Mouse (Mus musculus): Measurements from ENCODE around the gene Sesn1. TPM values are rescaled to one million over a fixed set of nuclear protein-coding genes. Genes with fewer than 3 reads are reported as not detected.
"Not testable (repeated sequence)": the region's sequence is repeated elsewhere in the genome, so short reads cannot be mapped to it uniquely, and the experiment has no call there.

Sesn1 gene
- polyA plus RNA-seq, 1 experiment, result not detected

- TF ChIP-seq CTCF (IDR thresholded peaks at IDR 0.05; ENCODE audit: insufficient read depth, low read depth, low read length), result no peak
- TF ChIP-seq POLR2A (IDR thresholded peaks at IDR 0.05; ENCODE audit: insufficient read depth, low read depth, low read length), result no peak
- H3K27ac ChIP-seq (ENCODE audit: insufficient read depth, low read depth, low read length), result no peak overlapping the region
- H3K4me3 ChIP-seq (ENCODE audit: insufficient read depth, low read depth, low read length), result no peak overlapping the region
- 78% methylated on average over 3 of the region's 3 CpGs for WGBS
- H3K4me1 ChIP-seq (ENCODE audit: control insufficient read depth, insufficient read depth, low read length), result no peaks in the 10 kb centered on the region
Measured at GRCm38 (mm10) chr10:41804711-41805110, 5.0 kb upstream of the Sesn1 start.

- no peak for TF ChIP-seq POLR2A (IDR thresholded peaks at IDR 0.05; ENCODE audit: insufficient read depth, low read depth, low read length)
- TF ChIP-seq CTCF (IDR thresholded peaks at IDR 0.05; ENCODE audit: insufficient read depth, low read depth, low read length), result no peak
- no peak overlapping the region for H3K27ac ChIP-seq (ENCODE audit: insufficient read depth, low read depth, low read length)
- WGBS, result 92% methylated on average over 2 of the region's 2 CpGs
- no peak overlapping the region for H3K4me3 ChIP-seq (ENCODE audit: insufficient read depth, low read depth, low read length)
- no peaks in the 10 kb centered on the region for H3K4me1 ChIP-seq (ENCODE audit: control insufficient read depth, insufficient read depth, low read length)
Measured at GRCm38 (mm10) chr10:41805729-41806355, 3.9 kb upstream of the Sesn1 start.

DNA sequence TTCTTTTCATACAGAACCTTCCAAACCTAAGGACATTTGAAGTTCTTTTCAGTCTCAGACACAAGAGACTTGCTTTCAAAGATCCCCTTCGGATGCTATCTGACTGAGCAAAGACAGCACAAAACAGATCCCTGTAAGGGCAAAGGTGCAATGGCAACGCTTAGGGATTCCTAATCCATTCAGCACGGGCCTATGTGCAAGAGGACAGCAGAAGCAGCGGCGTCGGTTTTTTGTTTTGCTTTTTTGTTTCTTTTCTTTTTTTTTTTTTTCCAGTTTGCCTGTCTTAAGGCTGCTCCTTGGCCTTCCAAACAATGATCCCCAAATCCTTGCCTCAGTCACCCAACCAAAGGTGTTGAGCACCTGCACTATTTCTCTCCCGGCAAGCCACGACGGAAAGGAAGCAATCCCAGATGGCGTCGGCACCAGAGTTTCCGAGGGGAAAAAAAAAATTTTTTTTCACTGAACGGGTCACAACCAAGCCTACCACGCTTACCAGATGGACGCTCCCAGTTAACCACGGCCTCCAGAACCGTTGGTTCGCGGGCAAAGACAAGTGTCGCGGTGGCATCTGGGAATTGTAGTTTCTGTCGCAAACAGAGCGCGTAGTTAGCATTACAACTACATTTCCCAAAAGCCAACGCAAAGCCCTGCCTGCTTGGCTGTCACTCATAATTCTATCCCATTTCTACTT lies 510 bp upstream of the Sesn1 start:
- TF ChIP-seq CTCF (IDR thresholded peaks at IDR 0.05; ENCODE audit: insufficient read depth, low read depth, low read length) (no peak), POLR2A (IDR thresholded peaks at IDR 0.05; ENCODE audit: insufficient read depth, low read depth, low read length) (peak; percentile 10; the same call in 1 of the 2 replicates)
- peak overlapping the region; percentile 71 for H3K4me3 ChIP-seq (ENCODE audit: insufficient read depth, low read depth, low read length)
- H3K27ac ChIP-seq (ENCODE audit: insufficient read depth, low read depth, low read length), result peak overlapping the region; percentile 96
- WGBS, result 3% methylated on average over 25 of the region's 25 CpGs
- peaks cover 2% of the 10 kb centered on the region; the same call in 1 of the 2 replicates for H3K4me1 ChIP-seq (ENCODE audit: control insufficient read depth, insufficient read depth, low read length)

- WGBS, result under 1% methylated on average over 36 of the region's 36 CpGs
- H3K4me1 ChIP-seq (ENCODE audit: control insufficient read depth, insufficient read depth, low read length), result peaks cover 5% of the 10 kb centered on the region
- peak overlapping the region; percentile 71 for H3K4me3 ChIP-seq (ENCODE audit: insufficient read depth, low read depth, low read length)
- no peak overlapping the region for H3K27ac ChIP-seq (ENCODE audit: insufficient read depth, low read depth, low read length)
- TF ChIP-seq CTCF (IDR thresholded peaks at IDR 0.05; ENCODE audit: insufficient read depth, low read depth, low read length) (no peak), POLR2A (IDR thresholded peaks at IDR 0.05; ENCODE audit: insufficient read depth, low read depth, low read length) (no peak; the same call in 1 of the 2 replicates)
Measured at GRCm38 (mm10) chr10:41810564-41811455, 1.1 kb downstream of the Sesn1 start.

DNA sequence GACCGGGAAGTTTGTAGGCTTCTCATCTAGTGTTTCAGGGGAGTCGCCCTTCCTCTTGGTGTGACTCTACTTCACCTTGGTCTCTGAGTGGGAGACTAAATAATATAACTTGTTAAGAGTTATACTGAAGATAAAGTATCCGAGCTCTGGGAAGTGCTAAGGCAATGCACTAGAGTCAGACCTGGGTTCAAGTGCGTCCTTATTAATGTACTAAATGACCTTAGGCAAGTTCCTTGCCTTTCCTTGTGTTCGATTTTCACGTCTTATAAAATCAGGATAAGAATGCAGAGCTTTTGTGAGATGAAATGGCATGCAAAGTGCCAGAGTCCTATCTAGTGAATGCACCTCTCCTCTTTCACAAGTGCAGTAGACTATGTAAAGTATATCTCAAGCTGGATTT lies 2.8 kb downstream of the Sesn1 start:
- 47% methylated on average over 6 of the region's 6 CpGs for WGBS
- Histone ChIP-seq H3K4me3 (ENCODE audit: insufficient read depth, low read depth, low read length) (no peak overlapping the region), H3K27ac (ENCODE audit: insufficient read depth, low read depth, low read length) (no peak overlapping the region), H3K4me1 (ENCODE audit: control insufficient read depth, insufficient read depth, low read length) (peaks cover 7% of the 10 kb centered on the region)
- TF ChIP-seq POLR2A (IDR thresholded peaks at IDR 0.05; ENCODE audit: insufficient read depth, low read depth, low read length) (no peak), CTCF (IDR thresholded peaks at IDR 0.05; ENCODE audit: insufficient read depth, low read depth, low read length) (no peak)

DNA sequence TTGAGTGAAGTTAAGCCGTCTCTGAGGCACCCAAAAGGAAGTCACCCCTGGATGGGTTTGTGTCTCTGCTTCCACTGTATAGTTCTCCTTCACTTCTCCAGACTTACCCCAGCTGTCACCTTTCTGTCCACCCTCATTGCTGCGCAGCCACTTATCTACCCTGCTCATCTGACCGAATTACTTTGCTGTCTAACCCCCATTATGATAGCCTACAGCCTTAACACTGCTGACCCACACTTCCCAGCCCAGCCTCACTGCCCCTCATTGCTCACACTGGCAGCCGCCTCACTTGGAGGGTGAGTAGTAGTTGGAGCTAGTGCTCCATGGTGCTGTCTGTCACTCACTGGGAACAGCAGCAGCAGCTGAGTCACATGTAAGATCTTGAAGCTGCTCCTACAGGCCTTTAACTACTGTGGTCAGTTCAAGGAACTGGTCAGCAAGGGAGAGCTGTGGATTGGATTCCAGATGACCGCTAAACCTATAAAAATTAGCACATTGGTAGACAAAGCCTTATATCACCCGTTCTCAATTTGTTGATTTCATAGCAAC lies 4.6 kb downstream of the Sesn1 start:
- 91% methylated on average over 6 of the region's 6 CpGs for WGBS
- TF ChIP-seq POLR2A (IDR thresholded peaks at IDR 0.05; ENCODE audit: insufficient read depth, low read depth, low read length), result no peak
- TF ChIP-seq CTCF (IDR thresholded peaks at IDR 0.05; ENCODE audit: insufficient read depth, low read depth, low read length), result no peak
- H3K4me1 ChIP-seq (ENCODE audit: control insufficient read depth, insufficient read depth, low read length), result peaks cover 7% of the 10 kb centered on the region
- no peak overlapping the region for H3K27ac ChIP-seq (ENCODE audit: insufficient read depth, low read depth, low read length)
- no peak overlapping the region for H3K4me3 ChIP-seq (ENCODE audit: insufficient read depth, low read depth, low read length)

- Histone ChIP-seq H3K4me3 (ENCODE audit: insufficient read depth, low read depth, low read length) (no peak overlapping the region), H3K27ac (ENCODE audit: insufficient read depth, low read depth, low read length) (no peak overlapping the region), H3K4me1 (ENCODE audit: control insufficient read depth, insufficient read depth, low read length) (peaks cover 9% of the 10 kb centered on the region)
- 78% methylated on average over 5 of the region's 5 CpGs for WGBS
- no peak for TF ChIP-seq POLR2A (IDR thresholded peaks at IDR 0.05; ENCODE audit: insufficient read depth, low read depth, low read length)
- TF ChIP-seq CTCF (IDR thresholded peaks at IDR 0.05; ENCODE audit: insufficient read depth, low read depth, low read length), result no peak
Measured at GRCm38 (mm10) chr10:41816516-41816915, 6.8 kb downstream of the Sesn1 start.

- H3K4me1 ChIP-seq (ENCODE audit: control insufficient read depth, insufficient read depth, low read length), result peaks cover 9% of the 10 kb centered on the region
- no peak overlapping the region for H3K4me3 ChIP-seq (ENCODE audit: insufficient read depth, low read depth, low read length)
- TF ChIP-seq POLR2A (IDR thresholded peaks at IDR 0.05; ENCODE audit: insufficient read depth, low read depth, low read length), result no peak
- TF ChIP-seq CTCF (IDR thresholded peaks at IDR 0.05; ENCODE audit: insufficient read depth, low read depth, low read length), result no peak
- WGBS, result 90% methylated on average over 8 of the region's 8 CpGs
- no peak overlapping the region for H3K27ac ChIP-seq (ENCODE audit: insufficient read depth, low read depth, low read length)
Measured at GRCm38 (mm10) chr10:41818036-41818732, 8.4 kb downstream of the Sesn1 start.

DNA sequence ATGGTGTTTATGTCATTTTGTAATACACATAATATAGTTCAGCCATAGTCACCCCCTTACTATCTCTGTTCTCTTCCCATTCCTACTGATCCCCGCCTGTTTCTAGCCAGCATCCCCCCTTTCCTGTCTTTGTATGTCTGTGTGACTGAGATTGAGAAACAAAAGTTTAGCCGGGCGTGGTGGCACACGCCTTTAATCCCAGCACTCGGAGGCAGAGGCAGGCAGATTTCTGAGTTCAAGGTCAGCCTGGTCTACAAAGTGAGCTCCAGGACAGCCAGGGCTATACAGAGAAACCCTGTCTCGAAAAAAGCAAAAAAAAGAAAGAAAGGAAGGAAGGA lies 9.0 kb downstream of the Sesn1 start:
- not testable (repeated sequence) for H3K4me1 ChIP-seq (ENCODE audit: control insufficient read depth, insufficient read depth, low read length); H3K27ac ChIP-seq (ENCODE audit: insufficient read depth, low read depth, low read length); H3K4me3 ChIP-seq (ENCODE audit: insufficient read depth, low read depth, low read length)
- WGBS, result 92% methylated on average over 6 of the region's 6 CpGs
